Mouse (Mus musculus): Measurements from ENCODE around the gene Adora3.
"Not testable (repeated sequence)": the region's sequence is repeated elsewhere in the genome, so short reads cannot be mapped to it uniquely, and the experiment has no call there.

Adora3 gene

DNA sequence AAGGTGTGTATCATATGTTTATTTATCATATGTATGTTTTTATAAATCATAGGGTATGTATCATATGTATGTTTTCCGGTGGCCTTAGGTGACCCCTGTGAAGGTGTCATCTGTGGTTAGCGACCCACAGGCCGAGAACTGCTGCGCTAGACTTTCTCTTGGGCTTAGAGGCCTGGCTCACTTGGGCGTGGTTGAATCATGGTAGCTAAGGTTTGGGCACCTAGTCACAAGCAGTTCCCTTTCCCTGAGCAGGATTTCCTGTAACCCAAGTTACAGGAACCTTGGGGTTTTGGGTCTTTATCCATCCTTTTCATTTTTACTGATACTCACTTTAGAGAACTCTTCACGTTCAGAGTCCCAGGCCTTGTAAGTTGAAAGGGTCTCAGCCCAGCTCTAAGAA is 29.6 kb downstream of the Adora3 start:
- no peak for DNase-seq (ENCODE audit: low read depth, low spot score)

DNA sequence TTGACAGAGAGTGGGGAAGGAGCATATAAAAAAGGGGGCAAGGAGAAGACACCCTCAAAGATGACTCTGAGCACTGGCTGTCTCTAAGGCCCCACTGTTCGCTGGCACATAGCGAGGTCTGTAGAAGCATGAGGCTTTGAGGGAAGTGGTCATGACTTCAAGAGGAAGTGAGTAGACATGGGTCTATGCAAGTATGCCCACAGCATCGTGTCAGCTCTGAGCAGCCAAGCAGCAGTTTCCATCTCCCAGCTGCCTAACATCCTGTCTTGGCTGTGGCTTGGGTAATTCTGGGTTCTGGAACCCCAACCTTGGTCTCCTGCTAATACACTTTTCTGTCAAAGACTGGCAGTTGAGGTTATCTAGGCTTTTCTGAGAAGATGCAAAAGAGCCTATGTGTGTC is 30.1 kb downstream of the Adora3 start:
- no peak for DNase-seq (ENCODE audit: low read depth, low spot score)

DNA sequence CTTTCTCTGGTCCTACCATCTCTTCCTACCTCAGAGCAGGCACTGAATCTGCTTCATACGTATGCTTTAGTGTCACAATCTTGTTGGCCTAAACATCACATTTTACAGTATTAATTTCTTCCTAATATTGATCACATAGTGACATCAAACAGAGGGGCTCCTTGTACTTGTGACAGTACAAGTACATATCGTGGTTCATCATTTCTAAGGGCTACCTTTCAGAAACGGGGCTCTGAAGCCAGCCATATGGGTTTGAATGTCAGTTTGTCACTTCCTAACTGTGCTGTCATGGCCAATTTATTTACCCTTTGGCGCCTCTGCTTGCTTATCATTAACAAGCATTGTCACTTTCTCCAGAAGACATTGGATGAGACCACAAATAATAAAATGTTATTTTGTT is 30.8 kb downstream of the Adora3 start:
- no peak for DNase-seq (ENCODE audit: low read depth, low spot score)

DNA sequence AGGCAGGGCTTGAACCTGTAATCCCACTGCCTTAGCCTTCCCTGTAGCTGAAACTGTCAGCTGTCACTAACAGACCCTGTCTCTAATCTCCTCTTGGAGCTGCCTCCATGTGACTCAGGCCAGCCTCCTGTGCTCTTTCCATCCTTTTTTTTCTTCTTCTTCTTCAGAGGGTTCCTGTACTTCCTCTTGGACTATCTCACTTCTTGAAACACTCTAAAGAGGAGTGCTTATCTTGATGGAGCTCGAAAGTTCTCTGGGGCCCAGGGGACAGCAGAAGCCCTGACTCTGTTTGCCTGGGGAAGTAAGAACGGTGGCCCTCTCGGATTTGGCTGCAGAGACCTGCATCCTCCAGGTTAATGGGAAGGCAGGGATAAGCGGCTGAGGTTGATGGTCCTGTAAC is 33.6 kb downstream of the Adora3 start:
- no peak for DNase-seq (ENCODE audit: low read depth, low spot score)

DNA sequence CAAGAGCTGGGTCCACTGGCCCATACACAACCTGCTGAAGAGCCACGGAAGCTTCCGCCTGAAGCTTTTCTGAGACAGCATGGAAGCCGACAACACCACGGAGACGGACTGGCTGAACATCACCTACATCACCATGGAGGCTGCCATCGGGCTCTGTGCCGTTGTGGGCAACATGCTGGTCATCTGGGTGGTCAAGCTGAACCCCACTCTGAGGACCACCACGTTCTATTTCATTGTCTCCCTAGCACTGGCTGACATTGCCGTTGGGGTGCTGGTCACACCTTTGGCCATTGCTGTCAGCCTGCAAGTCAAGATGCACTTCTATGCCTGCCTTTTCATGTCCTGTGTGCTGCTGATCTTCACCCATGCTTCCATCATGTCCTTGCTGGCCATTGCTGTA is 34.1 kb downstream of the Adora3 start:
- no peak for DNase-seq (ENCODE audit: low read depth, low spot score)

DNA sequence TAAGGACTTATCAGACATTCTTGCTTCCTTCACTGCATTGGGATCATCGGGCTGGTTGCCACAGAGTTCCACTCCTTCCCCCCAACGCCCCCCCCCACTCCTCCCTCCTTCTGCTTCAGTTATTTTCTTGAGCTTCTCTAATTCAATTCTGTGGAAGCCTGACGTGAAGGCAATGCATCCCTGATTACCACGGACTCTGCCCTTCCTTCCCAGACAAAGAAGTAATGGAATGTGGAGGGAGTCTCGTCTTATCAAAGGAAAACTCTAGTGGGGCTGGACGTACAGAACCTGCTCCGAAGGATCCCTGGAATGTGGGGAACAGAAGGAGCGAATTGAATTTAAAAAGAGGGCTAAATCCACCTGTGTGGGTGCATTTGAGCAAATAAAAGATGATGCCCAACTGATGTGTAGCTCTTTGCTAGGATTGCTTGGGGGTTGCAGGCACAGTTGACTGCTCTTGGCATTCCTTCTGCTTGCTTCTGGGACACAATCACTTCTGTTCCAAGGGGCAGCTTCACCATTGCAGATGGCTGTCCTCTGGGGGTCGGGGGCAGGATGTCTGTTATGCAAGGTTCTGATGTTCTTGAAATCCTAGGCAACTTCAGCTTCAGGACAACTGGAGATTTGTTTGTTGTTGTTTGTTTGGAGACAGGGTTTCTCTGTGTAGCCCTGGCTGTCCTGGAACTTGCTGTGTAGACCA is 37.4 kb downstream of the Adora3 start:
- DNase-seq (ENCODE audit: low read depth, low spot score): no peak

DNA sequence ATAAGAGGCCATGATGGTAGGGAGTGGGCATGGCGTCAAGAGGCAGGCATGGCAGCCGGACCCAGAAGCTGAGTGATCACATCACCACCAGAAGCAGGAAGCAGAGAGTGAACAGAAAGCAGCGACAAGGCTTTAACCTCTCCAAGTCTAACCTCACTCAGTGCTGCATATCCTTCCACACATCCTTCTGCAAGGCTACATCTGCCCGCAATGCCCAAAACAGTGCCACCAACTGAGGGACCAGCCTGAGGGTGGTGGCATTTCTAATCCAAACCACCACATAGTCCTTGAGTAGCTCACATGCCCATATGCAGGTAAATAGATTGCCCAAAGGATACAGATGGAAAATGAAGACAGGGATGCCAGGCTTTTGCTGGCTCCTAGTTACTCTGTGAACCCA is 38.3 kb downstream of the Adora3 start:
- DNase-seq (ENCODE audit: low read depth, low spot score): no peak

DNA sequence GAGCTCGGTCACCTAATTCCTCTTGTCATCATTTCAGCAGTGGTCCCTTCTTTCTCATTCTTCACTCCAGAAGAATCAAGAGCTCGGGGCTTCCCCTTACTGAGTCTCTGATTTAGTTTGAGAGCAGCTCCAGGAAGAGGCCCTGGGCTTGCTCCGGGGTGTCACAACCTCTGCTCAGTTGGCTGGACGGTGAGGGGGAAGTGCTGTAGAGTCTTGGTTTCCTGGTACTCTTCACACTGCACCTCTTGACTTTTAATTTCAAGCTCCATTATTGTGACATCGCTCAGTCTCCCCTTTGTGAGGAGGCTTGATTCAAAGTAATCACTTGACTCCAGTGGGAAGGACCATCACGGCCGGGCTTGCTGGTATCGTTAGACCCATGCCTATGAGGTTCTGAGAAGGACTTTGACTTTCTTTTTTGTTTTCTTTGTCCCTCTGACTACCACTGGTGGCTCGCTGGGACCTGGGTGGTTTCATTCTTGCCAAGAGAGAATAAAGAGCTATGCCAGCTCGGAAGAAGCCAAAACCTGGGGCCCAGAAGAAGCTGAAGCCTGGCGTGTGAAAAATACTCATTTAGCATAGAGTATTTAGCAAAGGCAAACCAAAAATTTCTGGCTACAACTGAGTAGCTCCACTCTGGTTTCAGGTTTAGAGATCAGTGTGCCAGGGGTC is 40.0 kb downstream of the Adora3 start:
- no peak for DNase-seq (ENCODE audit: low read depth, low spot score)

DNA sequence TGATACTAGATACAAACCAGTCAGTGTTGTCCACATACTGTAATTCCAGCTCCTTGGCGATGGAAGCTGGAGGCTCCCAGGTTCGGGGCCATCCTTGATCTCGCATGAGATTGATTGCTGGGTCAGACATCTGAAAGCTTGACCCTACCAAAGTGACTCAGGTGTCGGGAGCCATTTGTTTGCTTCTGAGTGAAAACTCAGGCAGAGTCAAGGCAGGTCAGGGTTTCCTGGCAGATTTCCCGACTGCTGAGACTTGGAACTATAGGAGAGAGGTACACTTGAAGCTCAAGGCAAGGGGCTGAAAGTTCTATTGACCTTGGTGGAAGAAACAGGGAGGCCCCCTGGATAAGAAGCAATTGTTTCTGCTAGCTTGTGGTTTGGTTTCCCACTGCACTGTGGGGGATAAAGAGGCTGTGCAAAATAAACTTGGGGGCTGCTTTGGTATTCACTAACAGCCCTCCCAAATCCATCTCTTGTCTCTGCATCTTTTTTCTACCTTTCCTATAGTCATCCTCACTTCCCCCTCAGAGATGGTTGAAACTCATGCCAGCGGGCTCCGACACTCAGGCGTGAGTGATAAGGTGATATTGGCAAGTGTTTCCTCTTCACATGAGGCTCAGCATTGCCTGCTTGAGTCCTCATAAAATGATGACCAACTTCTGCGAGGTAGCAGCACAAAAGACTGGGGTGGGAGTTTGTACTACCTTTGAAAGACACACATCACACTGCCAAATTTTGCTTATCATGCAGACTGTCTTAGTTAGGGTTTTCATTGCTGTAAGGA is 41.6 kb downstream of the Adora3 start:
- no peak for DNase-seq (ENCODE audit: low read depth, low spot score)

DNA sequence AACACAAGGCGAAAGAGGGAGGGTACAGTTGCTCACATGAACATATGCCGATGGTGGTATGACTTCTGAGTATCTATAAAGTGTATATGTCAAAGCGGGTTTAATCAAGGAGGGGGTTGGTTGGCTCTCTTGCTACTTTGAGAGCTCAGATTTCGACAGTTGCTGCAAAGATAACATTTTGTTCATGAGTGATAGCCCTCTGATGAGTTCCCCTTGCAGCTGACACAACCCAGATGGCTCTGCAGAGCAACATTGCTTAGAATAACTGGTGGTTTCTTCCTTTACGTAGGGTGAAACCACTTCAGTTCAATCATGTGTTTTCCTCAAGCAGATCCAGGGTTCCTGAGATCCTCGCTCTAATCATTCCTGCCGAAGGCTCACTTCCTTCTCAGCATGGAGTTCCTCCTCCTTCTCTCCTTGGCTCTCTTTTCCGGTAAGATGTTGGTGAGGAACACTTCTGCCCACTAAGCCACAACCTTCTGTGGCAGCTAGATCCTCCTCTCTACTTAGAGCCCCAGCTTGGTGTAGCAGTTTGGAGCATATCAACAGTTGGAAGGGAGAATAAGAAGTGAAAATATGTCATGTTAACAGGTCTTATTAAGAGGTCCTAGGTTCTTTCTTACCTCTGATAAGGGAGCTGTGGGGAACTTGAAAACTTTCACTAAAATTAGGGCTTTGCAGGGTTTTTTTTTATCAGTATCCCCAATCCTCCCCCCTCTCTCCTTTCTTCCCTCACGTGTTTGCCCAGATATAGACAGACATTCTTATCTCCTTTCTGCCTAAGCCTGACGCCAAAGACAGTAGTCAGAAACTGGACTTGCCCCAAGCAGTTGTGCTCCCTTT is 43.4 kb downstream of the Adora3 start:
- no peak for DNase-seq (ENCODE audit: low read depth, low spot score)

DNA sequence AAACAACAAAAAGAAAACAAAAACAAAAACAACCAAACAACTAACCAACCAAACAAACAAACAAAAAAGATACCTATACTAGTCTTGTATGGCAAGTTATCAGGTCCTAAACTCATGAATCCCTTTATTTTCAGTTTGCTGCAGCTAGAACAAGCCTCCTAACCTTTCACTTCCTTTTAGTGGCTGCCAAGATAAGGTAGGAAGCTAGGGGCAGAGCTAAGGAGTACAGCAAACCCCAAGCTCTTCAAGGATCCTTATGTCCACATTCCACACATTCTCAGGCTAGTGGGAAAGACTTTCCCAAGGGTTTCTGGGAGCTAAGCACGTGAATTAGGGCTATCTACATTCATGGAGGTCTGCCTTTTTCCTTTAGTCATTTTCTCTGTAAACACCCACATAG is 44.6 kb downstream of the Adora3 start:
- DNase-seq (ENCODE audit: low read depth, low spot score): no peak

DNA sequence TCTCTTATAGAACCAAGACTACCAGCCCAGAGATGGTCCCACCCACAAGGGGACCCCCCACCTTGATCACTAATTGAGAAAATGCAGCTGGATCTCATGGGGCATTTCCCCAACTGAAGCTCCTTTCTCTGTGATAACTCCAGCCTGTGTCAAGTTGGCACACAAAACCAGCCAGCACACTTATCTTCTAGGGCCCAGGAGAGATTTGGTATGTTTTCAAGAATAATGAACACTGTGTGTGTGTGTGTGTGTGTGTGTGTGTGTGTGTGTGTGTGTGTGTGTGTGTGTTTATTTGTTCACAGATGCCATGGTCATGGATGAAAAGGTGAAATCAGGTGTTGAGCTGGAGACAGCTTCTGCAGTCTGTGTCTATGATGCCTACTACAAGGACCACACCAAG is 45.8 kb downstream of the Adora3 start:
- not testable (repeated sequence) for DNase-seq (ENCODE audit: low read depth, low spot score)

DNA sequence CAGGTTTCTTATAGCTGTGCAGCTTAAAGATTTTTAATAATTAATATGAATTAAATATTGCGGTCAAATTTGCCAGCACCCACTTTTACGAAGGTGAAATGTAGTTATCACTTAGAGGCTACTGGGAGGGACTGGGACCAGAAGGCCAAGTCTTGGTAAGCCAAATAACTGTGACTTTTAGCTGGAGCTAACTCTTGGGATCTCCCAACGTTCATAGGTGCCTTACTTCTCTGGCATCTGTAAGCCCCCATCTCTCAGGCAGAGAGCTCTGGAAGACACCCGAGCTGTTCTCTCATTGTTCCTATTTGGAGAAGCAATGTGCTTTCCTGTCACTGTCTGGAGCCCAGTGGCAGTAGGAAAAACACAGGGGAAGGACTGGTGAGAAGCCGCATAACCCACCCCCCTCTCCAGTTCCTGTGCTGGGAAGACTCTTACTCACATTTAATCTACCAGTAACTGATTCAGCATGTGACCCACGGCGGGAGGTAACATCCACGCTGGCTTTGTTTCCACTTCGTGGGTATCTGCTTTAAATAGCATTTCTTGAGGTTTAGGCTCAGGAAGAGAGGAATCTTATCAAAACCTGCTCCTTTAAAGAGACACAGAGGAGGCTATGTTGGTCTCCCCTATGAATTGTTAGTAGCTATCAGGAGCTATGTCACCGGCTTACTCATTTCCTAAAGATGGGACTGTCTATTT is 47.1 kb downstream of the Adora3 start:
- DNase-seq (ENCODE audit: low read depth, low spot score): no peak

DNA sequence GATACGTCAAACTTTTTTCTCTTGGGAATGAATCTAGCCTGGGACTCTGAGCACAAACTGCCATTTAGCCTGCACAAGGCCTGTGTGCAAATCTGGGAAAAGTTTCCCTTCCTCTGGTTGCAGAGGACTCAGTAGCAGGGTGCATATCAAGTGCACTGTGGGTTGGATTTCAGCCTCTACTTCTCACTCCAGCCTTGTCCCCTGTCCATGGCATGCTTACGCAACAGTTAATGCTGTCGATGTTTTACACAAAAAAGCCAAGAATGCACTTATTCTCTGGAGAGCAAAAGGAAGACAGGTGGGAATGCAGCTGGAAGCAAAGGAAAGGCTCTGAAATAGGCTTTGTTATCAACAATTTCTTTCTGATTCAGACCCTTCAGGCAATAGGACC is 47.7 kb downstream of the Adora3 start:
- DNase-seq (ENCODE audit: low read depth, low spot score): no peak

DNA sequence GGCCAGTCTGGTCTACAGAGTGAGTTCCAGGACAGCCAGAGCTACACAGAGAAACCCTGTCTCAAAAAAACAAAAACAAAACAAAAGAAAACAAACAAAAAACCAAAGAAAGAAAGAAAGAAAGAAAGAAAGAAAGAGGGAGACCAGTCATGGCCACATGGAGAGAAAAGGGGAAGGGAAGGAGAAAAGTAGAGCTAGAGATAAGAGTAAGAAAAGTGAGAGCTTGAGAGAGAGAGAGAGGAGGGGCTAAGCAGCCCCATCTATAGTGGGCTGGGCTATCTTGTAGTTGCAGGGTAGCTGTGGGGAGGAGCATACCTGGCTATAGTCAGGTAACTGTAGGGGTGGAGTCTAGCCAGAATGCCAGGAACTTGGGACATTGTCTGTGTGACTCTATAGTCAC is 50.1 kb downstream of the Adora3 start:
- not testable (repeated sequence) for DNase-seq (ENCODE audit: low read depth, low spot score)

DNA sequence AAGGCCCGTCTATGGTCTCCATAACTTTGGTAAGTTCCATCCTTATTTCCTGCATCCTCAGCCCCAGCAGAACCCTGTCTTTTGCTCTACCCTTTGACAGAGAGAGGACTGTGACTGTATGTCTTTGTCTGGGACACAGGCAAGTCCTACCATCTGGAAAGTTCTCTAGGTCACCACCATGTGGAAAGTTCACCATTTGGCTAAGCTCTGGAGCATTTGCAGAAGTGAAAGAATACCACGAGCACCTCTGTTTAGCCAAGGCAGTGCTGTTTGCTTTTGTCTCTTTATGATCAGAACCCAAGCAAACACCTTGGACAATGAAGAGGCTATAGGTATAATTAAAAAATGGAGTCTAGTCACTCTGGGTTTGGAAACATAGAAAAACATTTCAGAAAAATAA is 51.3 kb downstream of the Adora3 start:
- DNase-seq (ENCODE audit: low read depth, low spot score): no peak

DNA sequence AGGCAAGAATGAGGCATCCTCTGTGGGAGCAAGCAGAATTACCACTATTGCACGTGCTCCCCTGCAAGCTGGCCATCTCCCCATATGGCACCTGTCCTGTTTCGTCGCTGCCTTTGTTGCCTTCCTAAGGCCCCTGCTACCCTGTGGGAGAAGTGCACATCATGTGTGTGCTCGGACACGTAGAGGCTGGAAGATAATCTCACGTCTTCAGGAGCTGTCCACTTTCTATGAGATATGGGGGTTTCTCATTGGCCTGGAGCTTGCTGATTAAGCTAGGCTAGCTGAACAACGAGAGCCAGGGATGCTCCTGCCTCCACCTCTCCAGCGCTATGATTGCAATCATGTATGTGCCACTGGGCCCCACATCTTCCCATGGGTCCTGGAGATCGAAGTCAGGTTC is 54.0 kb downstream of the Adora3 start:
- no peak for DNase-seq (ENCODE audit: low read depth, low spot score)

DNA sequence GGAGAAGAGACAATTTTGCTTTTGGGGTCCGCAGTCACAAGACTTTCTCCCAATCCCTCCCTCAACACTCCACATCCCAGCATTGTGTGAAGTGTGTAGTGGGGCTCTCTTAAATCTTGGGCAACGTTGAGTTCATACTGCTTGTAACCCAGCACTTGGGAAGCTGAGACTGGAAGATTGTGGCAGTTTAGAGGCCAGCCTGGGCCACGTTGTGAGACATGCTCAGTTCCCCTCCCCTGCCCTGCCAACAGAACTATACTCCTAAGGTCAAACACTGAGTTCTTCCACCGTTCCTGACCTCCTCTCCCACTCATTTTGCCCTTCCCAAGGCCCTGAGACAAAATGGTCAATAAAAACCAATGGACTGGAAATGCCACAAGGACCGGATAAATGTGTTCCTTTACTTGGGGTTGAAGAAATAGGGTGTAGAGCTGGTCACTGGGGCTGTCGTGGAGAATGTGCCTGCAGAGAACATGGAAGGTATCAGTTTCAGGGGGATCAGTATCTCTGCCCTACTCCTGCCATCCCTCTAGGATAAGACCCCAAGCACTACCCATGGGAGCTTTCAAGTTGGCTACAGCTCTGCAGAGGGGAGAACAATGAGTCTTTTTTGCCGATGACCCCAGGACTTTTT is 57.0 kb downstream of the Adora3 start:
- no peak for DNase-seq (ENCODE audit: low read depth, low spot score)

DNA sequence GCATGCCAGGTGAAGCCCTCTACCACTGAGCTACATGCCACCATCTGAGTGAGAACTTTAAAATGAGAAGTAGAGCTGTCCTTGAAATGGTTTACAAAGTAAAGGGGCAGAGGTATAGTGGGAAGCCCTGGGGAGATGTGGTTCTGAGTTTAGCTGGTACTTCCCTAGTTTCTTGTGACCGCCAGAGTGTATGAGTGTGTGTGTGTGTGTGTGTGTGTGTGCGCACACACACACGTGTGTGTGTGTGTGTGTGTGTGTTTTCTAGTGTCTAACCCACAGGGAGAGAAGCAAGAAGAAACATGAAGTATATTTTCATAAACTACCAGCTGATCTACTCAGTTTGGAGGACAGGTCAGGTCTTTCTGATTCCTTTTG is 57.5 kb downstream of the Adora3 start:
- DNase-seq (ENCODE audit: low read depth, low spot score): no peak

DNA sequence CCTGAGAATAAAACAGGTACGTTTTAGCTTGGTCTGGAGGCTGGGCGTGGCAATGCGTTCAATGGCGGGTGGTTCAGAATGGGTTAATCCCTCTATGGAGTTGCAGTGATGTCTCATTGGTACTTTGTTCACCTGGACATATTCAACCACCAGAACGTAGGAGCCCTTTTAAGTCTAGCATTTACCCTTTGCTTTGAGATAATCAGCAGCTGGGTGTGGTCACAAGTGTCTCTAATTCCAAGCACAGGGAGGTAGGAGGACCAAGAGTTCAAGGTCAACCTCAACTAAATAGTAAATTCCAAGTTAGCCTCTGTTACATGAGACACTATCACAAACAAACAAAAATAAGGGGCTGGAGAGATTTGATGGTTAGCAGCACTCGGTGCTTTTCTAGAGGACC is 58.1 kb downstream of the Adora3 start:
- DNase-seq (ENCODE audit: low read depth, low spot score): no peak

DNA sequence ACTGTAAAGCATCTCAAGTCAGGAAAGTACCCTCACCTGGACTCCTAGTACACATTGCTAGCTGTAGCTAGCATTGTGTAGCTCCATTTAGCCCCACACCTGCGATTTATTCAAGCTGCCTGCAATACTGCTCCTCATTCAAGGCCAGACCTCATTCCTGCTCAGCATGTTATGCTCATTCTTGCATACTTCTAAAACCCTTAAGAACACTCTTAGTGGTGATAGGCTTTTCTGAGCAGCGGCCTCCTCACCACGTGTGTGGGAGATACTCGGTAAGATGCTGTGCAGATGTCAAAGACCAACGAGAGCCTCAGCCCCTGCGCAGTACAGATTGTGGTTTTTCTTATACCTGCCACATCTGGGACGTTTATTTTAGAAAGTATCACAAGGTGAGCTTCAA is 59.2 kb downstream of the Adora3 start:
- DNase-seq (ENCODE audit: low read depth, low spot score): no peak

Measured in brain, embryonic 18.5 days (tissue).